Mouse (Mus musculus) G1E (cell line): ENCODE measurements around the gene Pate2. TPM values are rescaled to one million over a fixed set of nuclear protein-coding genes. Genes with fewer than 3 reads are reported as not detected.
"Not testable (repeated sequence)": the region's sequence is repeated elsewhere in the genome, so short reads cannot be mapped to it uniquely, and the experiment has no call there.

ENCODE experiments used
- ATAC-seq: 2 replicates; pipeline ENCODE4 v1.8.0; 2016; ENCODE audit warnings: mild to moderate bottlenecking; ENCODE audit not compliant: insufficient number of reproducible peaks, poor library complexity, low FRiP score, severe bottlenecking; ENCODE audit errors: extremely low read depth
- DNase-seq: peaks from one replicate; pipeline ENCODE4 v3.0.0; 2012; ENCODE audit warnings: low spot score
- H3K27me3 ChIP-seq: 2 replicates; pipeline ENCODE4 v1.6.1; 2012; ENCODE audit warnings: mild to moderate bottlenecking, low read length, inconsistent platforms; ENCODE audit not compliant: insufficient read depth
- H3K36me3 ChIP-seq: replicated peaks from 2 replicates; pipeline ENCODE3; 2012; ENCODE audit warnings: mild to moderate bottlenecking, inconsistent platforms
- H3K4me1 ChIP-seq: 2 replicates; pipeline ENCODE4 v1.6.1; 2012; ENCODE audit warnings: low read depth, low read length, inconsistent platforms, mixed read lengths; ENCODE audit not compliant: insufficient read depth
- H3K4me3 ChIP-seq: 2 replicates; pipeline ENCODE4 v1.5.1; 2012; ENCODE audit warnings: low read depth, mild to moderate bottlenecking, inconsistent platforms, low read length, moderate library complexity, mixed read lengths
- H3K9me3 ChIP-seq: replicated peaks from 2 replicates; pipeline ENCODE4 v1.6.1; 2012; ENCODE audit warnings: inconsistent platforms
- CTCF ChIP-seq: IDR thresholded peaks from 2 replicates; pipeline ENCODE4 v1.5.1; 2012; ENCODE audit warnings: low read depth, low read length, inconsistent platforms, mixed read lengths
- GATA1 ChIP-seq: IDR thresholded peaks from 2 replicates; pipeline ENCODE4 v1.6.1; 2012; ENCODE audit warnings: borderline replicate concordance, low read length, inconsistent platforms, mixed read lengths
- GATA2 ChIP-seq: IDR thresholded peaks from 2 replicates; pipeline ENCODE4 v1.6.1; 2012; ENCODE audit warnings: low read depth, low read length, inconsistent platforms, borderline replicate concordance
- POLR2AphosphoS5 ChIP-seq: IDR thresholded peaks from 2 replicates; pipeline ENCODE4 v1.6.1; 2012; ENCODE audit warnings: low read depth, low read length, inconsistent platforms; ENCODE audit not compliant: insufficient replicate concordance
- TAL1 ChIP-seq: conservative IDR thresholded peaks from 2 replicates; pipeline ENCODE4 v1.6.1; 2012; ENCODE audit warnings: low read depth, low read length, inconsistent platforms, mixed read lengths
- polyA plus RNA-seq: library from polyadenylated mRNA; stranded (reverse); fragments of >175 nt; gene quantifications from 2 replicates; pipeline ENCODE4 v1.2.3, GENCODE M21; 2012
- total RNA-seq, 2 experiments: library from RNA; stranded (forward) in 1 of 2; stranded (reverse) in 1 of 2; fragments of 200-1000 nt in 1 of 2; fragments of >200 nt in 1 of 2; fragmentation: Nextera tagmentation in 1 of 2; gene quantifications; 2 replicates each; pipeline ENCODE4 v1.2.3; 2014 to 2017

Pate2 gene
- total and polyA plus RNA-seq, 3 experiments = 0.21 to 0.75 (median 0.44) TPM

DNA sequence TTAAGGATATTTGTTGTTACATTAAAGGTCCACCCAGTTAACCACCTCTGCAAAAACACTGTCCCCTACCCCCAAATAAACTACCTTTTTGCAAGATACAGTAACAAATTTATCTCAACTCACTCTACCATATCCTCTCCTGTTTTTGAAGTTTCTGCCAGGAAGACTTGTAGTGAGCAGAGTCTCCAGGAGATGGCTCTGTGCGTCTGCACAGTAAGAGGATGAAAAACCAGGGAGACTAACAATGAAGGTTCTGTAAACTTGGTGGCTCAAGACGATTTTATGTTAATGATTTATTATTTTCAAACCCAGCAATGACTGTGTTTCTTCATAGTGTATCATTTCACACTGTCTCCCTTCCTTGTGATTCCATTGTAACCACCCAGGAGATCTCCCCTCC is 22.8 kb downstream of the Pate2 start:
- ATAC-seq (no peak), DNase-seq (no peak)
- TF ChIP-seq TAL1 (no peak), GATA2 (no peak), POLR2AphosphoS5 (no peak), CTCF (no peak), GATA1 (no peak)

DNA sequence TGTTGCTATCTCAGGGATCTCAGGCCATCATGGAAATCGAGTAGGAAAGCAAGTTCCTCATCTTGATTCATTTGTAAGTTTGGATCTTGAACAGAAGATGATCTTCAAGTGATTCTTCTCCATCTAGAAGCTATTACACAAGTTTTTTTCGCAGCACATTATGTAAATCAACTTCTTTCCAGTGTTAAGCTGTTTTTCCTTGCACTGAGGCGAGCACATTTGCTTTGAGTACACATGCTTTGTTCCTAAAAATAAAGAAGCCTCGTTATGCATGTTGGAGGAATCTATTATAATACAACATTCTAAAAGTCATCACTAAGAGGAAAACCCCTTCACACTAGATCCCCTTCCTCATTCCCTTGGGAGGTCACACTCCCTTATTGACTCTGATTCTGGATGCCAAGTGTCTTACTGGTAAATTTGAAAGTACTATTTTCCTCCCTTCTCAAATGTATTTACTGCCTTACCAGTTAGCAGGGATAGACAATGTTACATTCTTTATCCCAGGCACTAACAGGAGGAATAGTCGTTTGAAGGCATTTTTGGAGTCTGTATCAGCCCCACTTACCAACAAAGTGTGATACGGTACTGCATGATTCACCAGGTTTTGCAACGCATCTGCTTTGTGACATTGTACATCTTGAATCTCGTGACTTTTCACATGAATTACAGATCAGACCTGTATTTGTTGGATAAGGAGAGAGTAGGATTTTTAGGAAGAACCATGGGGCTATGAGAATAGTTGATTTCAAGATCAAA is 37.7 kb downstream of the Pate2 start:
- no peak for DNase-seq
- Histone ChIP-seq H3K4me1 (no peaks in the 10 kb centered on the region), H3K9me3 (no peaks in the 10 kb centered on the region), H3K4me3 (no peak overlapping the region), H3K36me3 (no peaks in the 10 kb centered on the region), H3K27me3 (0 out of 2 replicates have a peak, but pooled peaks cover 2% of the 10 kb centered on the region)
- no peak for ATAC-seq
- TF ChIP-seq POLR2AphosphoS5 (no peak), GATA2 (no peak), CTCF (no peak)

More for the DNA sequence above, 22.8 kb downstream of the Pate2 start:
- H3K4me1 ChIP-seq = no peaks in the 10 kb centered on the region
- H3K27me3 ChIP-seq = peaks cover 8% of the 10 kb centered on the region; the same call in 1 of the 2 replicates
- H3K36me3 ChIP-seq = no peaks in the 10 kb centered on the region
- H3K4me3 ChIP-seq = no peak overlapping the region
- H3K9me3 ChIP-seq = no peaks in the 10 kb centered on the region

DNA sequence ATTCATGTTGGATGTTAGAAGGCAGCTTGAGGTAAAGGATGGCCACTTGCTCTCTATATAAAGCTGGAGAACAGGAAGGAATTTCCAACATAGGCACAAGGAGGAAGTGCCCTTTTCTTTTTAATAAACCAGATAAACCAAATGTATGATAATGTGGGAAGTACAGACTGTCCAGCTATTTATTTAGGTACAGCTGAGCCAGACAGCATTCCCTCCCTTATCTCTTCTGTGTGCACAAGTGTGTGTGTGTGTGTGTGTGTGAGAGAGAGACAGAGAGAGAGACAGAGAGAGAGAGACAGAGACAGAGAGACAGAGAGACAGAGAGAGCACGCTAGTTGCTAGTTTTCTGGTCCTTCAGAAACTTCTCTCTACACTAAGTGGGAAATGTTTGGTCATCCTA is 41.8 kb downstream of the Pate2 start, which contains the start of gene Pate4:
Gene Pate4 (minus strand): TSS at position 101 of the 400 bp plus-strand sequence.
- ATAC-seq = no peak
- Histone ChIP-seq H3K36me3 (no peaks in the 10 kb centered on the region), H3K4me3 (no peak within 1 kb of the TSS), H3K27me3 (peaks cover 4% of the 10 kb centered on the region; the same call in 1 of the 2 replicates), H3K4me1 (no peaks in the 10 kb centered on the region), H3K9me3 (no peaks in the 10 kb centered on the region)
- DNase-seq = no peak
- TF ChIP-seq GATA2 (no peak), GATA1 (no peak), POLR2AphosphoS5 (no peak), TAL1 (no peak), CTCF (no peak)

DNA sequence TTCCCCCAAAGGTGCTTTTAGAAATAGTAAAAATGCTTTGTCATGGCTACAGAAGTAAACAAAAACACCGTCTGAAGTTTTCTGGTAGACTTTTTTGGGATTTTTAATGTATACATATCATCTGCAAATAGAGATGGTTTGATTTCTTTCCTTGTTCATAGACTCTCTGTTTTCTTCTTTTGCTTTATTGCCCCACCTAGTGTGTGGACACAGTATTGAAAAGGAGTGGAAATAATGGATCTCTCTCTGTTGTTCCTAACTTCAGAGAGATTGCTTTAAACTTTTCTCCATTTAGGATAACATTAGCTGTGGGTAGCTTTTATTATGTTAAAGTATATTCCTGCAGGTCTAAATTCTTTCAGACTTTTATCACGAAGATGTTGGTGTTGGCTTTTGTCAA is 43.9 kb downstream of the Pate2 start:
- no peak for ATAC-seq
- Histone ChIP-seq H3K4me3 (no peak overlapping the region), H3K36me3 (no peaks in the 10 kb centered on the region), H3K27me3 (peaks cover 2% of the 10 kb centered on the region; the same call in 1 of the 2 replicates), H3K4me1 (no peaks in the 10 kb centered on the region), H3K9me3 (no peaks in the 10 kb centered on the region)
- no peak for DNase-seq
- TF ChIP-seq CTCF (no peak), TAL1 (no peak), GATA2 (no peak)

DNA sequence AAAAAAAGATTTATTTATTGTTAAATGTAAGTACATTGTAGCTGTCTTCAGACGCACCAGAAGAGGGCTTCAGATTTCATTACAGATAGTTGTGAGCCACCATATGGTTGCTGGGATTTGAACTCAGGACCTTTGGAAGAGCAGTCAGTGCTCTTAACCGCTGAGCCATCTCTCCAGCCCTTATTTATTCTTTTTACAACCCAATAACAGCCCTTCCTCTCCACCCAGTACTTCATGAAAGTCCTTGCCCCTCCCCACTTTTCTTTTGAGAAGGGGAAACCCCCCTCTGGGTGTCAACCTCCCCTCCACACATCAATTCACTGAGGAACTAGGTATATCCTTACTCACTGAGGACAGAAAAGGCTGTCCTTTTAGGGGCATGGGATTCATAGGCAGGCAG is 46.7 kb downstream of the Pate2 start:
- not testable (repeated sequence) for H3K27me3 ChIP-seq, H3K4me1 ChIP-seq, H3K4me3 ChIP-seq, H3K36me3 ChIP-seq, H3K9me3 ChIP-seq, DNase-seq, ATAC-seq

DNA sequence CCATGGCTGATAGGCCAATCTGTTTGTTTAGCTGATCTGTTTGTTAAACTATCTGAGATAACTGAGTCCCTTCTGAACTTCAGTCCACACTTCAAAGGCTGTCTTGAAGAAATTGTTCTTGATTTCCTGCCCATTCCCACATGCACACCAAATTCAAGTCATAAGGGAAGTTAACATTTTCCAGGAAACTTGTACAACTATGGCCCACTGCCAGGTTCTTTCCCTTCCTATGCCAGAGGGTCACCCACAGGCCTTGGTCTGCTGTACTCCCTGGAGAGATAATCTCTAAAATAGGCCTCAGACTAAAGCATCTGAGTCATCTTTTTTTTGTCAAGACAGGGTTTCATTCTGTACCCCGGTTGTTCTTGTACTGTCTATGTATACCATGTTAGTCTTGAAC is 62.9 kb downstream of the Pate2 start:
- Histone ChIP-seq H3K36me3 (no peaks in the 10 kb centered on the region), H3K27me3 (no peaks in the 10 kb centered on the region), H3K4me1 (no peaks in the 10 kb centered on the region), H3K9me3 (no peaks in the 10 kb centered on the region), H3K4me3 (no peak overlapping the region)
- ATAC-seq (no peak), DNase-seq (no peak)
- no peak for TF ChIP-seq TAL1
- TF ChIP-seq CTCF = no peak
- no peak for TF ChIP-seq GATA2
- TF ChIP-seq POLR2AphosphoS5 = no peak
- no peak for TF ChIP-seq GATA1

DNA sequence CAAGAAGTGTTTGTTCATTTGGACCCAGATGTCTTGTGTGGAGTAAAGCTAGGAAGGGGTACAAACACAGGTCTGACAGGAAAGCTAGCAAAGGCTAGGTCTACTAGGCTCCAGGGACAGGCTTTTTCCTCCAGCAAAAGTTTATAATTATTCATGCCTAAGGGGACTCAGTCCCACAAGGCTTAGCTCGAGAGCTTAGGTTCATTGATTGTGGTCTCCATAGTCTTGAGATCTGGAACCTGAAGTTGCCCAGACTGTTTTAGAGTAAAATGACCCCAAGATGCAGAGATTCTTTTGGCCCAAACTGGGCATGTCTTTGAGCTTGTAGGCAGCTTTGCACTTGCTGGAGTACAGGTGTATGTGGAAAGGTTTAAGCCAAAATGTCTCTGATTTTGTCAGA is 78.0 kb downstream of the Pate2 start, which contains the start of gene Pate3:
Gene Pate3 (minus strand): TSS at position 101 of the 400 bp plus-strand sequence.
- TF ChIP-seq GATA1 (no peak), GATA2 (no peak), CTCF (no peak), TAL1 (no peak), POLR2AphosphoS5 (no peak)
- no peaks in the 10 kb centered on the region for H3K4me1 ChIP-seq
- H3K36me3 ChIP-seq = no peaks in the 10 kb centered on the region
- no peak for ATAC-seq
- H3K9me3 ChIP-seq = no peaks in the 10 kb centered on the region
- no peaks in the 10 kb centered on the region for H3K27me3 ChIP-seq
- H3K4me3 ChIP-seq = no peak within 1 kb of the TSS
- DNase-seq = no peak
